Mouse (Mus musculus): Measurements from ENCODE around the gene B2m. TPM values are rescaled to one million over a fixed set of nuclear protein-coding genes. Genes with fewer than 3 reads are reported as not detected.

B2m gene
- total RNA-seq, 2 experiments from 2014 or later = 80.2 to 95.9 TPM

GRCm38 (mm10) chr2:122148242-122148917 is 894 bp downstream of the B2m start:
- DNase-seq = peak; percentile 60

GRCm38 (mm10) chr2:122149316-122149715 is 1.8 kb downstream of the B2m start:
- intact Hi-C loops (cut with DNase I; ENCODE audit: low total_unique reads) = no loop called here
- DNase-seq = no peak

More at GRCm38 (mm10) chr2:122148242-122148917, 894 bp downstream of the B2m start:
- intact Hi-C loops (cut with DNase I; ENCODE audit: low total_unique reads) = no loop called here

- DNase-seq = no peak
- intact Hi-C loops (cut with DNase I; ENCODE audit: low total_unique reads) = no loop called here
Measured at GRCm38 (mm10) chr2:122149716-122150115, 2.2 kb downstream of the B2m start.

- no peak for DNase-seq
- intact Hi-C loops (cut with DNase I; ENCODE audit: low total_unique reads) = no loop called here
Measured at GRCm38 (mm10) chr2:122151221-122151620, 3.7 kb downstream of the B2m start.

GRCm38 (mm10) chr2:122152850-122153249 is 5.4 kb downstream of the B2m start:
- DNase-seq = no peak
- intact Hi-C loops (cut with DNase I; ENCODE audit: low total_unique reads) = no loop called here

- DNase-seq = no peak
- intact Hi-C loops (cut with DNase I; ENCODE audit: low total_unique reads) = no loop called here
Measured at GRCm38 (mm10) chr2:122153681-122154365, 6.3 kb downstream of the B2m start.

- DNase-seq = no peak
- intact Hi-C loops (cut with DNase I; ENCODE audit: low total_unique reads) = no loop called here
Measured at GRCm38 (mm10) chr2:122154479-122154878, 7.0 kb downstream of the B2m start.

- intact Hi-C loops (cut with DNase I; ENCODE audit: low total_unique reads) = loop anchor here (5.0 kb wide), 2 partner anchors 38 to 83 kb away; partner anchors contain the start of gene Spg11
- DNase-seq = no peak
Measured at GRCm38 (mm10) chr2:122155292-122155691, 7.8 kb downstream of the B2m start.

GRCm38 (mm10) chr2:122156051-122156700 is 8.7 kb downstream of the B2m start:
- no peak for DNase-seq
- intact Hi-C loops (cut with DNase I; ENCODE audit: low total_unique reads) = loop anchor here (5.0 kb wide), 2 partner anchors 39 to 84 kb away; partner anchors contain the start of gene Spg11

GRCm38 (mm10) chr2:122157561-122157960 is 10.1 kb downstream of the B2m start:
- intact Hi-C loops (cut with DNase I; ENCODE audit: low total_unique reads) = loop anchor here (5.0 kb wide), 2 partner anchors 40 to 85 kb away; partner anchors contain the start of gene Spg11
- no peak for DNase-seq

GRCm38 (mm10) chr2:122158362-122158802 is 10.9 kb downstream of the B2m start:
- DNase-seq = no peak
- intact Hi-C loops (cut with DNase I; ENCODE audit: low total_unique reads) = loop anchor here (5.0 kb wide), 2 partner anchors 41 to 86 kb away; partner anchors contain the start of gene Spg11

GRCm38 (mm10) chr2:122159667-122160066 is 12.2 kb downstream of the B2m start:
- no peak for DNase-seq
- intact Hi-C loops (cut with DNase I; ENCODE audit: low total_unique reads) = loop anchor here (5.0 kb wide), 2 partner anchors 42 to 87 kb away; partner anchors contain the start of gene Spg11

- intact Hi-C loops (cut with DNase I; ENCODE audit: low total_unique reads) = no loop called here
- peak; percentile 89 for DNase-seq
Measured at GRCm38 (mm10) chr2:122160680-122161079, 13.2 kb downstream of the B2m start, which contains the start of gene Trim69. Gene Trim69, plus strand, starts transcription at chr2:122160700.

- no peak for DNase-seq
Measured at GRCm38 (mm10) chr2:122161542-122161941, 14.1 kb downstream of the B2m start.

GRCm38 (mm10) chr2:122162529-122162928 is 15.0 kb downstream of the B2m start:
- intact Hi-C loops (cut with DNase I; ENCODE audit: low total_unique reads) = no loop called here
- DNase-seq = no peak

More at GRCm38 (mm10) chr2:122161542-122161941, 14.1 kb downstream of the B2m start:
- intact Hi-C loops (cut with DNase I; ENCODE audit: low total_unique reads) = no loop called here

- intact Hi-C loops (cut with DNase I; ENCODE audit: low total_unique reads) = no loop called here
- DNase-seq = no peak
Measured at GRCm38 (mm10) chr2:122163430-122164195, 16.1 kb downstream of the B2m start.

- DNase-seq = no peak
- intact Hi-C loops (cut with DNase I; ENCODE audit: low total_unique reads) = no loop called here
Measured at GRCm38 (mm10) chr2:122164293-122164692, 16.8 kb downstream of the B2m start.

GRCm38 (mm10) chr2:122171292-122171691 is 23.8 kb downstream of the B2m start:
- intact Hi-C loops (cut with DNase I; ENCODE audit: low total_unique reads) = no loop called here
- no peak for DNase-seq

GRCm38 (mm10) chr2:122172188-122172587 is 24.7 kb downstream of the B2m start:
- intact Hi-C loops (cut with DNase I; ENCODE audit: low total_unique reads) = no loop called here
- no peak for DNase-seq

Measured in gastrocnemius, postnatal 14 days (tissue).